Mouse (Mus musculus): ENCODE results near the gene Cactin. TPM values are rescaled to one million over a fixed set of nuclear protein-coding genes. Genes with fewer than 3 reads are reported as not detected.

Cactin gene
- polyA plus RNA-seq, 1 experiment from 2014 or later, result 40.7 TPM

DNA sequence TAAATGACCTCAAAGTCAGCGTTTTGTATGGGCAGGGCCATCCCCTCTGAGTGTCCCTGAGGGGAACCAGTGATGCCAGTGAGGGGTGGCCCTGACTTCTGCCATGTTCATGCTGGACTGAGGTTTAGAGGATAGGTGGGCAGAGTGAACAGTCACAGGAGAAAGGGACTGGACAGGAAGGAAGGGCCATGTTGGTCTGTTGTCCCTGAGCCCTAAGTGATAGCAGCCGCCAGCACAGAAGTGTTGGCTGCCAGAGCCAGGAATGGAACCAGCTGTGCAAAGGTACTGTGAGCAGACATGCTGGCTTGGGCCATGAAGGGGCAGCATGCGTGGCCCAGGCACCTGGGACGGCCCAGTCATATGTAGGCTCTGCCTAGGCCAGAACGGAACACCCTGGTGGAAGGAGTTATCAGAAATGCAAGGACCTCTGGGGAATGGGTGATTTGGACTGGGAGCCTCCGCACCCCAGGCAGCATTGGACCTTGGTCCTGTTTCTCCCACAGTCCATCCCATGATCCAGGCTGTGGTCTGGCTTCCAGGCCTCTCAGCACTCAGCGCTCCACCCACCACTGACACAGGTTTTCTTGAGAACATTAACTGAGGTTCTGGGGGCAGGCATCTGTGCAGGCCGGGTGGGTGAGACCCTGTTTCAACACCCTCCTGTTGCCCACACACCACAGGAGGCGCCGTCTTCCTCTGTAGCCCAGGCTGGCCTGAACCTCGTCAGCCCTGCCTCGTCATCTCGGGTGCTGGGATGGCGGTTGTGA lies 21.1 kb upstream of the Cactin start:
- H3K4me2 ChIP-seq (replicated peaks), result no peak overlapping the region
- H3K9ac ChIP-seq (replicated peaks), result no peak overlapping the region
- no peak for ATAC-seq (replicated peaks)
- H3K27me3 ChIP-seq, result no peaks in the 10 kb centered on the region
- H3K4me3 ChIP-seq, result no peak overlapping the region
- no peak overlapping the region for H3K27ac ChIP-seq (replicated peaks)
- WGBS, result 93% methylated on average over 14 of the region's 14 CpGs
- no peaks in the 10 kb centered on the region for H3K36me3 ChIP-seq
- H3K4me1 ChIP-seq, result peaks cover 37% of the 10 kb centered on the region
- no peaks in the 10 kb centered on the region for H3K9me3 ChIP-seq

DNA sequence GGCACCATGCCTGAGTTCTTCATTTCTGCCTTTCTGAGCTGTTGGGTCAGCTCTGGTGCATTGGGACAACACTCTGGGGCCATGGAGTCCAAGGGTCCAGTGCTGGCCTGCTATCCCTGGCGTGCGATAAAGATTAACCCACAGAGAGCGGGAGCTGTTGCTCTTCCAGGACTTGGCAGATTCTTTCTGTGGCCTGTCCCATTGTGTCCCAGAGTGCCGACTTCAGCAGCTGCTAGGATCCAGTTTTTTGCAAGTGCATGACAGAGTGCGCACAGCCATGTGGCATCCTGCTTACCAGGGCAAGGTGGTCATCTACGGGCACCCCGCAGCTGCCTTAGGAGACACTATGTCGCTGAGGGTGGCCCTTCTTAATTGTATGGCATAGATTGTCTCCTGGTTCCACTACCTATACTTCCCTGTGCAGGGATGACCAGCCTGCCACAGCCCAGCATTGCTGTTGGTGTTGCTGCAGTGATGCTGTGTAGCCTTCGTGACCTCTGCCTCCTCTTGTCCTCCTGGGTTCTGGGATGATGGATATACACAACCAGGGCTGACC lies 20.5 kb upstream of the Cactin start:
- Histone ChIP-seq H3K27me3 (no peaks in the 10 kb centered on the region), H3K4me2 (replicated peaks) (no peak overlapping the region), H3K9ac (replicated peaks) (no peak overlapping the region), H3K9me3 (no peaks in the 10 kb centered on the region), H3K4me3 (no peak overlapping the region), H3K36me3 (no peaks in the 10 kb centered on the region), H3K27ac (replicated peaks) (no peak overlapping the region), H3K4me1 (peaks cover 31% of the 10 kb centered on the region)
- no peak for ATAC-seq (replicated peaks)
- 81% methylated on average over 9 of the region's 9 CpGs for WGBS

DNA sequence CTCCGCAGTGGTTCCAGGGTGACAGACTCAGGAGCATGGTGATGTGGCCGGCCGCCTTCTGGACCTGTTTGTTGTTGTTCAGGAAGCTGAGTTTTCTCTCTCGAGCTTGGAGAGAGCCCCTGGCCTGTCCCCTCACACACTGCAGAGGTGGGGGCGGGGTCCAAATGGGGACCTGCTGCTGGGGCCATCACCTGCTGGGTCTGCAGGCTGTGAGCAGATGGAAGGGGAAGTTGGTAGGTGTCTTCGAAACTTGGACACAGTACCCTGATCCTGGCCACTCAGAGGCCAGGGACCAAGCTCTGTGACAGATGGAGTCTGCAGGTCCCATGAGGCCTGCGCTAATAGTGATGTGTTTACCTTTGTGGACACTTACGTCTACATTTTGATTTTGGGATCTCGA lies 19.6 kb upstream of the Cactin start:
- no peaks in the 10 kb centered on the region for H3K27me3 ChIP-seq
- H3K27ac ChIP-seq (replicated peaks), result no peak overlapping the region
- WGBS, result 84% methylated on average over 9 of the region's 9 CpGs
- H3K9ac ChIP-seq (replicated peaks), result no peak overlapping the region
- no peaks in the 10 kb centered on the region for H3K9me3 ChIP-seq
- ATAC-seq (replicated peaks), result no peak
- peaks cover 22% of the 10 kb centered on the region for H3K4me1 ChIP-seq
- no peak overlapping the region for H3K4me2 ChIP-seq (replicated peaks)
- no peak overlapping the region for H3K4me3 ChIP-seq
- peaks cover 8% of the 10 kb centered on the region for H3K36me3 ChIP-seq

DNA sequence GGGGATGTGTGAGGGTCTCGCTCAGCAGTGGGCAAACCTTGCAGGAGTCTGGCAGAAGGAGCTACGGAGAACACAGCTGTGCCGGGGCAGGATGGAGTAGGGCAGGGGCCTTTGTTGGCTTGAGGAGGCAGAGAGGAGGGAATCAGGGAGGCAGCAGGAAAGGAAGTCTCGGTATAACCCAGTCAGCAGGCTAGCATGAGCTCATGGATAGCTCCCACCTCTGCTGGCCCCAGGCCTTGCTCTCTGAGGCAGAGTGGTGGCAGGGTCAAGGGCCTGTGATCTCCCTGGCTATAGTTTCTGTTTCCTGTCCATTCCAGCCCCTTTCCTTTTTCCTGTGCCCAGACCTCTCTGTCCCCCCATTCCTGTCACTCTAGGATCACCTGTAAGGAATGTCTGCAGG lies 18.6 kb upstream of the Cactin start:
- H3K36me3 ChIP-seq, result peaks cover 17% of the 10 kb centered on the region
- peaks cover 17% of the 10 kb centered on the region for H3K4me1 ChIP-seq
- 0 out of 2 replicates have a peak overlapping the region, but pooled peaks have one; percentile 1 for H3K9ac ChIP-seq (replicated peaks)
- 69% methylated on average over 4 of the region's 4 CpGs for WGBS
- no peak overlapping the region for H3K4me2 ChIP-seq (replicated peaks)
- H3K27ac ChIP-seq (replicated peaks), result peak overlapping the region; percentile 35; the same call in 1 of the 2 replicates
- H3K27me3 ChIP-seq, result no peaks in the 10 kb centered on the region
- H3K4me3 ChIP-seq, result no peak overlapping the region
- no peaks in the 10 kb centered on the region for H3K9me3 ChIP-seq
- no peak for ATAC-seq (replicated peaks)

DNA sequence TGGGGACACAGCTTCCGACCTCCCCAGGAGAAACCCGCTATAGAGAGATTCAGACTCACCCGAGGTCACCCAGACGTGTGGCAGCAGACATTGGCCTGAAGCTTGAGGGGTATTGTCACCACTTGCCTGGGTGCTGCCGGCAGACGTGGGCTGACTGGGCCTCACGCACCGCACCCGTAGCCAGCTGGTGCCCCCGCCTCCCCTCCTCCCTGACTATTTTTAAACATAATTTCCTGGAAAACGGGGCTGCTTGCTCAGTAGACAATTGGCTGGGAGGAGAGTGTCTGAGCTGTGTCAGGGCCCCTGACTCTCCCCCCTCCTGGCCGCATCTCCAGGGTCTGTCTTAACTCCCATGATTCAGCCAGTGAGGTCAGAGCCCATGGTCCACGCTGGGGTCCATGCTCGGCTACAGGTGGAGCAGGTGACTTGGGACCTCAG lies 18.1 kb upstream of the Cactin start:
- 0 out of 2 replicates have a peak overlapping the region, but pooled peaks have one; percentile 1 for H3K4me3 ChIP-seq
- no peaks in the 10 kb centered on the region for H3K9me3 ChIP-seq
- no peak for ATAC-seq (replicated peaks)
- peak overlapping the region; percentile 35; the same call in 1 of the 2 replicates for H3K27ac ChIP-seq (replicated peaks)
- H3K36me3 ChIP-seq, result peaks cover 23% of the 10 kb centered on the region
- H3K27me3 ChIP-seq, result no peaks in the 10 kb centered on the region
- 60% methylated on average over 14 of the region's 14 CpGs for WGBS
- H3K4me1 ChIP-seq, result peaks cover 17% of the 10 kb centered on the region
- H3K9ac ChIP-seq (replicated peaks), result 0 out of 2 replicates have a peak overlapping the region, but pooled peaks have one; percentile 1
- no peak overlapping the region for H3K4me2 ChIP-seq (replicated peaks)

DNA sequence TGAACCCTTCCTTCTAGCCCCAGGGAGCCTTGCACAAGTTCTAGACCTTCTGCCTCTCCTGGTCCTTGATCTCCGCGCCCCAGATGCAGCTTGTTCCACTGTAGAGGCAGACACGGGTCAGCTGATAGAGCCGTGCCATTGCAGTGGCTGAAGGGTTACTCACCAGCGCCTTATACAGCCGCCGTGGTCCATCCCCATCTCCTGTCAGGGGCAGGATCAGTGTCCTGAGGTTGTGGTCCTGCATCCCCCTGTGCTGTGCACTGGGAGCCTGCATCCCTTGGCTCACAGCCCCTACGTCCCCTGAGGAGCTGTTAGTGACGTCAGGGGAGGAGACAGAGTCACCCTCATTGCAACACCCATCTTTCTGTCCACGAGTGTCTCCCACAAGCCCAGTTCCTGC lies 17.6 kb upstream of the Cactin start:
- Histone ChIP-seq H3K4me1 (peaks cover 17% of the 10 kb centered on the region), H3K27me3 (no peaks in the 10 kb centered on the region), H3K27ac (replicated peaks) (peak overlapping the region; percentile 35; the same call in 1 of the 2 replicates), H3K9me3 (no peaks in the 10 kb centered on the region), H3K9ac (replicated peaks) (no peak overlapping the region), H3K4me3 (no peak overlapping the region), H3K36me3 (peaks cover 27% of the 10 kb centered on the region), H3K4me2 (replicated peaks) (no peak overlapping the region)
- no peak for ATAC-seq (replicated peaks)
- WGBS, result 82% methylated on average over 10 of the region's 10 CpGs

DNA sequence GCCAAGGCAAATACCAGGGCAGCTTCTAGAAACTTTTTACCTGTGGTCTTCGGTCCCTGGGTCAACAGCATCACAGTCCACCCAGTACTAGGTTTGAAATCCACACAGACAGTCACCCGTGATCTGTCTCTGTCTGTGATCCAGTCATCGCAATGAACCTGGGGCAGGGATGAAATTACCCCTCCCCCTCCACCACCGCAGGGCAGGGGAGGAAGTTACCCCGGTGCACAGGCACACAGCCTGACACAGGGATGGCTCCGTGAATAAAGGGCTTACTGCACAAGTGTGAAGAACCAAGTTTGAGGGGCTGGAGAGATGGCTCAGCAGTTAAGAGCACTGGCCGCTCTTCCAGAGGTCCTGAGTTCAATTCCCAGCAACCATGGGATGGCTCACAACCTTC lies 17.1 kb upstream of the Cactin start:
- H3K36me3 ChIP-seq, result peaks cover 31% of the 10 kb centered on the region
- H3K9ac ChIP-seq (replicated peaks), result no peak overlapping the region
- H3K4me1 ChIP-seq, result peaks cover 17% of the 10 kb centered on the region
- no peaks in the 10 kb centered on the region for H3K27me3 ChIP-seq
- ATAC-seq (replicated peaks), result no peak
- no peak overlapping the region for H3K4me3 ChIP-seq
- H3K27ac ChIP-seq (replicated peaks), result no peak overlapping the region
- no peaks in the 10 kb centered on the region for H3K9me3 ChIP-seq
- no peak overlapping the region for H3K4me2 ChIP-seq (replicated peaks)
- 86% methylated on average over 7 of the region's 7 CpGs for WGBS

DNA sequence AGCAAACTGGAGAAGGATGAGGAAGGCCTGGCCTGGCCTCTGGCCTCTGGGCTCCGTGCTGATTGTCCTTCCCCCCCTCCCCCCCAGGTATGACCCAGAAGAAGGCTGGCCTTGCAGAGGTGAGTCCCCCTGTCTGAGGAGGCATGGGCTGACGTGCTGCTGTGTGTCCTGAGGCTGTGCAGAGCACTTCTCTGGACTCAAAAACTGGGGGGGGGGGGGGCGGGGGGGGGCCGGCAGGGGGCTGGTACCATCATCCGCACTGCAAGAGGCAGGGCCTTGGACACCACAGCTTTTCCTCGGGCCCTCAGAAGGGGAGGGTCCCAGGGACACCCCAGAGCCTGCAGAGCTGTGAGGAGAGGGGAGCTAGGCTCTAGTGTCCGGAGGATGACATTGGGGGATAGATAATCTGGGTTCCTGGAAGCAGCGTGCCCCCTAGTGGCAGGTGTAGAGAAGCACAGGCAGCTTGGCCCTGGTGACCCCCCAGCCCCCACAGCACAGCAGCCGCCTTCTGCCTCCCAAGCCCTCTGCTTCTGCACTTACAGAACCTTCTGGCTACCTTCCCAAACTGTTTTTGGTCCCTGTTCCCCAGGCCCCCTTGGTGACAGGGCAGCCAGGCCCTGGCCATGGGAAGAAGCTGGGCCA lies 16.2 kb upstream of the Cactin start:
- Histone ChIP-seq H3K4me3 (no peak overlapping the region), H3K27me3 (no peaks in the 10 kb centered on the region), H3K4me2 (replicated peaks) (no peak overlapping the region), H3K9ac (replicated peaks) (no peak overlapping the region), H3K36me3 (peaks cover 40% of the 10 kb centered on the region), H3K4me1 (peaks cover 17% of the 10 kb centered on the region), H3K9me3 (no peaks in the 10 kb centered on the region), H3K27ac (replicated peaks) (no peak overlapping the region)
- 25% methylated on average over 7 of the region's 9 CpGs for WGBS
- no peak; the same call in 1 of the 2 replicates for ATAC-seq (replicated peaks)

DNA sequence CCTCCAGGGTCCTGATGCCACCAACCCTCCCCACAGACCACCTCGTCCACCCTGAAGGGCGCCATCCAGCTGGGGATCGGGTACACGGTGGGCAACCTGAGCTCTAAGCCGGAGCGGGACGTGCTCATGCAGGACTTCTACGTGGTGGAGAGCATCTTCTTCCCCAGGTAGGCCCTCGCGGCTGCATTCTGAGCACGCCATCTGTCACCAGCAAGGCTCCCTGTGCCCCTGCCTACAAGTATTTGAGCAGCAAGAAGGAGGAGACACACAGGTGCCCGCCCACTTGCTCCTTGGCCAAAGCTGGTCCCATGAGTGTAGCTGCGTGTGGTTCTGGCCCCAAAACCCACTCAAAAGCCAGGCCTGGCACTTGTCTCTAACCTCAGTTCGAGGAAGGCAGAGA lies 15.2 kb upstream of the Cactin start:
- Histone ChIP-seq H3K27me3 (no peaks in the 10 kb centered on the region), H3K27ac (replicated peaks) (no peak overlapping the region), H3K9ac (replicated peaks) (no peak overlapping the region), H3K36me3 (peaks cover 49% of the 10 kb centered on the region), H3K4me3 (no peak overlapping the region), H3K4me1 (peaks cover 17% of the 10 kb centered on the region), H3K4me2 (replicated peaks) (no peak overlapping the region), H3K9me3 (no peaks in the 10 kb centered on the region)
- 93% methylated on average over 14 of the region's 14 CpGs for WGBS
- no peak for ATAC-seq (replicated peaks)

DNA sequence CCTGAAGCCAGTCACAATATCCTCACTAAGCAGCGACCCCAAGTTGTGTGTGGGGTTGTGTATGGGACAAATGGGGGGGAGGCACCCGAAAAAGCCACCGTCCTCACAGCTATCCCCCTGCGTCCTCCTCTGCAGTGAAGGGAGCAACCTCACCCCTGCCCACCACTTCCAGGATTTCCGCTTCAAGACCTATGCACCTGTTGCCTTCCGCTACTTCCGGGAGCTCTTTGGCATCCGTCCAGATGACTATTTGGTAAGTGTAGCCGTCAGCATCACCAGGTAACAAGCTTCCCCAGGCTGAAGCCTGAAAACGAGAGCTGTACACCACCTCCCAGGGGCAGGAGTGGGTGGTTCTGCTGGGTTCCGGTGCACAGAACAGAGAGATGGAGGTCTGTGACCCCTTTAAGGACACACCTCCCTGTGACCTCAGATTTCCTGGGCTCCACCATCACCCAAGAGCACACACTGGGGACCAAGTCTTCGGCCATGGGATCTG lies 14.7 kb upstream of the Cactin start:
- Histone ChIP-seq H3K36me3 (peaks cover 54% of the 10 kb centered on the region), H3K9me3 (no peaks in the 10 kb centered on the region), H3K4me3 (no peak overlapping the region), H3K4me1 (peaks cover 16% of the 10 kb centered on the region), H3K9ac (replicated peaks) (no peak overlapping the region), H3K4me2 (replicated peaks) (no peak overlapping the region), H3K27ac (replicated peaks) (no peak overlapping the region), H3K27me3 (no peaks in the 10 kb centered on the region)
- whole genome bisulfite sequencing, result 91% methylated on average over 12 of the region's 12 CpGs
- ATAC-seq (replicated peaks), result no peak

DNA sequence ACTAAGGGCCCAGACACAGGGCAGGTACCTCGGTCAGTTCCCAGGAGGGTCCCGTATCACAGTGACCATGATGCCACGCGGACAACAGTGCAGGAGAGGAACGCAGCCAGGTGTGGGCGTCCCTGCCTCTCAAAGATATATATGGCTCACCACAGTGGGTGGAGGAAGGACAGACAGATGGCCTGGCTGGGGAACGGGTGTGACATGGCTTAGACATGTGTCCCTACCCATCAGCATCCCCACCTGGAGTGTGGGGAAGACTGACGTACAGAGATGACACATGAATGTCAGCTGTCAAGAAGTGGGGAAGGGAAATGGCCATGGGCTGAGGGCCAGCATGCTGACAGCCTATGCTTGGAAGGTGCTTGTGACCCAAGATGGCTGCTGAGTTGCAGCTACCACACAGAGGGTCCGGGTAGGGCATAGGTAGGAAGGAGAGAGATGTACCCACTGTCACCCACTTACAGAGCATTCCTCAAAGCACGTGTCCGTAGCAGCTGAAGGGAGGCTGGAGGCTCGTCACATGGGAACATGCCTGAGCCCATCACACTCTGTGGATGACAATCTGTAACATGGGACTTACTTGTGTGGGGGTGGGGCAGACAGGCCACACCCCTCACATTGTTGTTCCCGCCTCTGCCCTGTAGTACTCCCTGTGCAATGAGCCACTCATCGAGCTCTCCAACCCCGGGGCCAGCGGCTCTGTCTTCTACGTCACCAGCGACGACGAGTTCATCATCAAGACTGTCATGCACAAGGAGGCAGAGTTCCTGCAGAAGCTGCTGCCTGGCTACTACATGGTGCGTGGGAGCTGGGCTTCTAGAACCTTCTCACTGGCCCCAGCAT lies 13.8 kb upstream of the Cactin start:
- Histone ChIP-seq H3K4me3 (no peak overlapping the region), H3K9ac (replicated peaks) (no peak overlapping the region), H3K27ac (replicated peaks) (no peak overlapping the region), H3K9me3 (no peaks in the 10 kb centered on the region), H3K36me3 (peaks cover 62% of the 10 kb centered on the region), H3K27me3 (no peaks in the 10 kb centered on the region), H3K4me1 (peaks cover 14% of the 10 kb centered on the region), H3K4me2 (replicated peaks) (no peak overlapping the region)
- ATAC-seq (replicated peaks), result no peak
- 94% methylated on average over 21 of the region's 21 CpGs for WGBS

Measured in forebrain, embryonic 15.5 days (tissue).